Mouse (Mus musculus): ENCODE results near the gene Pmpca. TPM values are rescaled to one million over a fixed set of nuclear protein-coding genes. Genes with fewer than 3 reads are reported as not detected.

The Pmpca gene
- polyA plus RNA-seq, 1 experiment from 2014 or later: 113 TPM

DNA sequence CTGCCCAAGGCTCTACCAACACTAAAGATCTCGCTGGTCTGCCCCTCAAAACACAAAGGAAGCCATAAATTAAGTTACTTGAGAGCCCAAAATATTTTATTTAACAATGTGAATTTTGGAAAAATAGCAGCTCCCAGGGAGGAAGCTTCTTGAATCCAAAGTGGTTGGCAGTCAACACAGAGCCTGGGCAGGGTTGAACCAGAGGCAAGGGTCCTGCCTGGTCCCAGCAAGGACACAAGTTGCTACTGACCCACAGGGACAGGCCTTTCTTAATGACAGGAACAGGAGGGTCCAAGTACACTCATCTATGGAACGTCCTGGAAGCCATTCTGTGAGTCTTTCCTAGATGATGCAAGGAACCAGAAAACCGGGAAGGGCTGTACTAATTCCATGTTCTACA is 20.2 kb downstream of the Pmpca start:
- H3K9me3 ChIP-seq (ENCODE audit: control insufficient read depth, low read length): no peaks in the 10 kb centered on the region
- no peak overlapping the region for H3K9ac ChIP-seq (ENCODE audit: low read depth, low read length)
- no peaks in the 10 kb centered on the region for H3K27me3 ChIP-seq (ENCODE audit: control insufficient read depth, insufficient read depth, low read length)
- H3K4me1 ChIP-seq (ENCODE audit: control insufficient read depth, insufficient read depth, low read length): peaks cover 29% of the 10 kb centered on the region
- H3K4me3 ChIP-seq (ENCODE audit: low read length): peak overlapping the region; percentile 82
- H3K27ac ChIP-seq (ENCODE audit: low read depth, low read length): no peak overlapping the region
- no peak overlapping the region; the same call in 1 of the 2 replicates for H3K4me2 ChIP-seq (replicated peaks; ENCODE audit: low read depth, low read length)
- ATAC-seq (ENCODE audit: low FRiP score, low TSS enrichment): peak; percentile 11; the same call in 1 of the 2 replicates
- peaks cover 51% of the 10 kb centered on the region for H3K36me3 ChIP-seq (ENCODE audit: control insufficient read depth, insufficient read depth, low read length)
- WGBS: 57% methylated on average over 3 of the region's 3 CpGs

DNA sequence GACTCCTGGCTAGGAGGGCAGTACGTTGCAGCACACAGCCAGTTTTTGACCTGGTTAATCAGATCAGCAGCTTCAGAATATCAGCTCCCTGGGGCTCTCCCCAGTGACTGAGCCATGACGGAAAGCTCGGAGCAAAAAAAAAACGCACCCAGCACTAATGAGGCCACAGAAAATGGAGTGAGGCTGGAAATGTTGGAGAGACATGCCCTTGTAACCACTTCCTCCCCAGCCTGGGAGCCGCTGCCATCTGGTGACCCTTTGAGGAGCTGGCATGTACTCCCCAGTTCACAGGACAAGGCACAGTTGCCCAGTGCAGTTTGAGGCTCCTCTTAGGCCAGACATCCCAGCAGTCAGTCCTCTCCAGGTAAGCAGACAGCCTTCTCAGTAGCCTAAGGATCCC is 21.0 kb downstream of the Pmpca start:
- WGBS: 73% methylated on average over 5 of the region's 5 CpGs
- peaks cover 58% of the 10 kb centered on the region for H3K36me3 ChIP-seq (ENCODE audit: control insufficient read depth, insufficient read depth, low read length)
- H3K4me3 ChIP-seq (ENCODE audit: low read length): no peak overlapping the region
- H3K27ac ChIP-seq (ENCODE audit: low read depth, low read length): no peak overlapping the region
- H3K4me2 ChIP-seq (replicated peaks; ENCODE audit: low read depth, low read length): no peak overlapping the region
- H3K4me1 ChIP-seq (ENCODE audit: control insufficient read depth, insufficient read depth, low read length): peaks cover 29% of the 10 kb centered on the region
- no peak overlapping the region for H3K9ac ChIP-seq (ENCODE audit: low read depth, low read length)
- H3K9me3 ChIP-seq (ENCODE audit: control insufficient read depth, low read length): no peaks in the 10 kb centered on the region
- ATAC-seq (ENCODE audit: low FRiP score, low TSS enrichment): no peak
- H3K27me3 ChIP-seq (ENCODE audit: control insufficient read depth, insufficient read depth, low read length): no peaks in the 10 kb centered on the region

DNA sequence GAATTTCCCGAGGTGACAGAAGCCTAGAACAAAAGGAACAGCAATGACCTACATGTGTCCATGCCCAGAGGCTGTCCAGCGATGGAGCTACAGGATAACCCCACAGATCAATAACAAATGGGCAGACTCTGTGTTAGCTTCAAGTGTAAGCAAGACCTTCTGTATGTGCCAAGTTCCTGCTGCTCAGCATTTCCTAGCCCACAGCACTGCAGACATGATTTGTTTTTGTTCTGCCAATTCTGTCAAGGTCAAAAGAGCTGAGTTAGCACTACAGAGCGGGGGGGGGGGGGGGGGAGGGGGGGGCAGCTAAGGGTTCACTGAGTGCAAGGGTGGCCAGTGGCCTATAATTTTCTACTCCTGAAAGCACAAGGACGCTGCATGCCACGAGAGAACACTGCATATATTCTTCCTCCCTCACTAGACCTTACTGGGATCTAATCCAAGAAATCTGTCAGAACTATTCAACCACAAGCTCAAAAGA is 21.8 kb downstream of the Pmpca start:
- peaks cover 61% of the 10 kb centered on the region for H3K36me3 ChIP-seq (ENCODE audit: control insufficient read depth, insufficient read depth, low read length)
- 62% methylated on average over 5 of the region's 5 CpGs for WGBS

GRCm38 (mm10) chr2:26417066-26417465 is 27.9 kb downstream of the Pmpca start:
- no peak overlapping the region for H3K27ac ChIP-seq (ENCODE audit: low read depth, low read length)
- H3K27me3 ChIP-seq (ENCODE audit: control insufficient read depth, insufficient read depth, low read length): no peaks in the 10 kb centered on the region
- no peak overlapping the region for H3K9ac ChIP-seq (ENCODE audit: low read depth, low read length)
- H3K9me3 ChIP-seq (ENCODE audit: control insufficient read depth, low read length): no peaks in the 10 kb centered on the region
- no peak for ATAC-seq (ENCODE audit: low FRiP score, low TSS enrichment)
- H3K4me3 ChIP-seq (ENCODE audit: low read length): no peak overlapping the region
- peaks cover 94% of the 10 kb centered on the region for H3K36me3 ChIP-seq (ENCODE audit: control insufficient read depth, insufficient read depth, low read length)
- H3K4me2 ChIP-seq (replicated peaks; ENCODE audit: low read depth, low read length): no peak overlapping the region
- H3K4me1 ChIP-seq (ENCODE audit: control insufficient read depth, insufficient read depth, low read length): no peaks in the 10 kb centered on the region

More for the DNA sequence above, 21.8 kb downstream of the Pmpca start:
- peaks cover 27% of the 10 kb centered on the region for H3K4me1 ChIP-seq (ENCODE audit: control insufficient read depth, insufficient read depth, low read length)
- no peak overlapping the region for H3K9ac ChIP-seq (ENCODE audit: low read depth, low read length)
- H3K27me3 ChIP-seq (ENCODE audit: control insufficient read depth, insufficient read depth, low read length): no peaks in the 10 kb centered on the region
- no peak overlapping the region for H3K27ac ChIP-seq (ENCODE audit: low read depth, low read length)
- no peak overlapping the region for H3K4me2 ChIP-seq (replicated peaks; ENCODE audit: low read depth, low read length)
- no peak overlapping the region for H3K4me3 ChIP-seq (ENCODE audit: low read length)
- no peaks in the 10 kb centered on the region for H3K9me3 ChIP-seq (ENCODE audit: control insufficient read depth, low read length)
- no peak for ATAC-seq (ENCODE audit: low FRiP score, low TSS enrichment)

DNA sequence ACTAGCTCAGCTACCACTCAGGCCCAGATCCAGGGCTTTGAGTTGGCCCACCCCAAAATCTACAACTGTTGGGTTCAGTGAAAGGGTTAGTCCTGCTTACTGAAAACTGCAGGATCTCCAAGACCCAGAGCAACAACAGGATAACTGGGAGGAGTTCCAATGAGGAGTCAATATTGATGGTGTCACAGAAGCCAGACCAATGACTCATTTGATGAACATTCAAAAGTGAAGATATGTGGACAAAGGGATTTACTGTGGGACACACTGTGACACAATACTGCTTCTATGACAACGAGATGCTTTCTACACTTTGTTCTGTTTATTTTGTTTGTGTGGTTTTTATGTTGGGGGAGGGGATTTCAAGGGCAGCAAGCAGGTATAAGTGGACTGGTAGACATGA is 29.0 kb downstream of the Pmpca start:
- no peak overlapping the region for H3K27ac ChIP-seq (ENCODE audit: low read depth, low read length)
- no peak for ATAC-seq (ENCODE audit: low FRiP score, low TSS enrichment)
- peaks cover 94% of the 10 kb centered on the region for H3K36me3 ChIP-seq (ENCODE audit: control insufficient read depth, insufficient read depth, low read length)
- H3K4me3 ChIP-seq (ENCODE audit: low read length): no peak overlapping the region
- H3K4me2 ChIP-seq (replicated peaks; ENCODE audit: low read depth, low read length): no peak overlapping the region
- no peaks in the 10 kb centered on the region for H3K4me1 ChIP-seq (ENCODE audit: control insufficient read depth, insufficient read depth, low read length)
- H3K27me3 ChIP-seq (ENCODE audit: control insufficient read depth, insufficient read depth, low read length): no peaks in the 10 kb centered on the region
- H3K9ac ChIP-seq (ENCODE audit: low read depth, low read length): no peak overlapping the region
- no peaks in the 10 kb centered on the region for H3K9me3 ChIP-seq (ENCODE audit: control insufficient read depth, low read length)
- 92% methylated on average over 1 of the region's 1 CpGs for WGBS

GRCm38 (mm10) chr2:26421969-26422368 is 32.8 kb downstream of the Pmpca start:
- Histone ChIP-seq H3K4me2 (replicated peaks; ENCODE audit: low read depth, low read length) (no peak overlapping the region), H3K4me3 (ENCODE audit: low read length) (no peak overlapping the region), H3K36me3 (ENCODE audit: control insufficient read depth, insufficient read depth, low read length) (peaks cover 93% of the 10 kb centered on the region), H3K9ac (ENCODE audit: low read depth, low read length) (no peak overlapping the region), H3K27me3 (ENCODE audit: control insufficient read depth, insufficient read depth, low read length) (no peaks in the 10 kb centered on the region), H3K4me1 (ENCODE audit: control insufficient read depth, insufficient read depth, low read length) (no peaks in the 10 kb centered on the region), H3K9me3 (ENCODE audit: control insufficient read depth, low read length) (no peaks in the 10 kb centered on the region), H3K27ac (ENCODE audit: low read depth, low read length) (no peak overlapping the region)
- no peak for ATAC-seq (ENCODE audit: low FRiP score, low TSS enrichment)
- WGBS: 95% methylated on average over 2 of the region's 2 CpGs

DNA sequence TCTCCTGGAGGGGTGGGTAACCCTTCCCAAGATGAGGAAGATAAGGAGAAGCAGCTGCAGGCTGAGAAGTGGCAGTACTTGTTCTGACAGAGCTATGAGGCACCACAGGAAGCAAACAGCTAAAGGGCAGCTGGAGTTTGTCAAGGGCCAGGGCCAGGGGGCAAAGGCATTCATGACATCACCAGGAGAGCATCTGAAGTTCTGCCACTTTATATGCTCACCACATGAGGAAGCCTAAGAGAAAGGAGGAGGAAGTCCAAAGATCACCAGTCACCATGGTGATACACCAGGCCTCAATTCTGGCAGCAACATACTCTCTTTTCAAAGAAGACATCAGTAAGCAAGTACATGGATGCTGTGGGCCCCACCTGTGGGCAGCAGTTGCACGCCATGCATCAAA is 33.9 kb downstream of the Pmpca start:
- H3K9me3 ChIP-seq (ENCODE audit: control insufficient read depth, low read length): no peaks in the 10 kb centered on the region
- H3K27me3 ChIP-seq (ENCODE audit: control insufficient read depth, insufficient read depth, low read length): no peaks in the 10 kb centered on the region
- H3K4me2 ChIP-seq (replicated peaks; ENCODE audit: low read depth, low read length): no peak overlapping the region
- H3K4me3 ChIP-seq (ENCODE audit: low read length): no peak overlapping the region
- no peak overlapping the region for H3K27ac ChIP-seq (ENCODE audit: low read depth, low read length)
- H3K4me1 ChIP-seq (ENCODE audit: control insufficient read depth, insufficient read depth, low read length): no peaks in the 10 kb centered on the region
- no peak for ATAC-seq (ENCODE audit: low FRiP score, low TSS enrichment)
- WGBS: 78% methylated on average over 1 of the region's 1 CpGs
- H3K36me3 ChIP-seq (ENCODE audit: control insufficient read depth, insufficient read depth, low read length): peaks cover 93% of the 10 kb centered on the region
- no peak overlapping the region for H3K9ac ChIP-seq (ENCODE audit: low read depth, low read length)

- 86% methylated on average over 2 of the region's 2 CpGs for WGBS
- no peak for ATAC-seq (ENCODE audit: low FRiP score, low TSS enrichment)
- H3K4me2 ChIP-seq (replicated peaks; ENCODE audit: low read depth, low read length): no peak overlapping the region
- H3K4me1 ChIP-seq (ENCODE audit: control insufficient read depth, insufficient read depth, low read length): no peaks in the 10 kb centered on the region
- no peak overlapping the region for H3K9ac ChIP-seq (ENCODE audit: low read depth, low read length)
- no peaks in the 10 kb centered on the region for H3K9me3 ChIP-seq (ENCODE audit: control insufficient read depth, low read length)
- no peak overlapping the region for H3K4me3 ChIP-seq (ENCODE audit: low read length)
- no peaks in the 10 kb centered on the region for H3K27me3 ChIP-seq (ENCODE audit: control insufficient read depth, insufficient read depth, low read length)
- H3K27ac ChIP-seq (ENCODE audit: low read depth, low read length): no peak overlapping the region
- peaks cover 96% of the 10 kb centered on the region for H3K36me3 ChIP-seq (ENCODE audit: control insufficient read depth, insufficient read depth, low read length)
Observed at GRCm38 (mm10) chr2:26424541-26424940, 35.4 kb downstream of the Pmpca start.

DNA sequence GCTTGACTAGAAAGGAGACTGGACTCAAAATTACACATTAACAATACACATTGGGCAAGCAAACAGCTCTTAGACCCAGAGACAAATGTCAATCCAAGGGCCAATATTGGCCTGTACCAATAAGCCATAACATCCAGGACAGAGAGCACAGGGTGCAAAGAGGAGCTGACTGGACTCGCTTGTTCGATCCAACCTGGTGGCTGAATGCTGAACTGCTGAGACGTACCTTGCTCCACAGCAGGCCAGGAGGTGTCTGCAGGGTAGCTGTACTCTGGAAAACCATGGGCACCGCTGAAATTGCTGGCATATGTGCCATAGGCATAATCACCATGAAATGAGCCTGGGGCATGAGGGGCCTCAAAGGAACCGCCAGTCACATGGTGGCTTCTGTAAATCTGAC is 40.7 kb downstream of the Pmpca start:
- ATAC-seq (ENCODE audit: low FRiP score, low TSS enrichment): no peak
- 99% methylated on average over 5 of the region's 5 CpGs for WGBS
- Histone ChIP-seq H3K4me3 (ENCODE audit: low read length) (no peak overlapping the region), H3K36me3 (ENCODE audit: control insufficient read depth, insufficient read depth, low read length) (peaks cover 93% of the 10 kb centered on the region), H3K4me2 (replicated peaks; ENCODE audit: low read depth, low read length) (no peak overlapping the region), H3K9ac (ENCODE audit: low read depth, low read length) (no peak overlapping the region), H3K27me3 (ENCODE audit: control insufficient read depth, insufficient read depth, low read length) (no peaks in the 10 kb centered on the region), H3K9me3 (ENCODE audit: control insufficient read depth, low read length) (no peaks in the 10 kb centered on the region), H3K4me1 (ENCODE audit: control insufficient read depth, insufficient read depth, low read length) (no peaks in the 10 kb centered on the region), H3K27ac (ENCODE audit: low read depth, low read length) (no peak overlapping the region)
